Mouse (Mus musculus) embryonic stem cell, embryonic (primary cell): ENCODE measurements around the gene Grik4.

Experiments
- CTCF ChIA-PET, 4 experiments: fragments of 300-600 bp in 2 of 4; fragments of 350-600 bp in 2 of 4; sonication (Branson Sonifier 250); formaldehyde crosslinking; loops; one replicate each; lab custom pipeline; 2022; ENCODE audit warnings: inconsistent platforms in 2 of 4; lab: Charles Lee
- POLR2A ChIA-PET, 4 experiments: fragments of 300-600 bp in 2 of 4; fragments of 350-600 bp in 2 of 4; sonication (Branson Sonifier 250); formaldehyde crosslinking; loops; one replicate each; lab custom pipeline; 2022; ENCODE audit warnings: antibody characterized with exemption in 4 of 4, inconsistent platforms in 1 of 4; lab: Charles Lee

The Grik4 gene

DNA sequence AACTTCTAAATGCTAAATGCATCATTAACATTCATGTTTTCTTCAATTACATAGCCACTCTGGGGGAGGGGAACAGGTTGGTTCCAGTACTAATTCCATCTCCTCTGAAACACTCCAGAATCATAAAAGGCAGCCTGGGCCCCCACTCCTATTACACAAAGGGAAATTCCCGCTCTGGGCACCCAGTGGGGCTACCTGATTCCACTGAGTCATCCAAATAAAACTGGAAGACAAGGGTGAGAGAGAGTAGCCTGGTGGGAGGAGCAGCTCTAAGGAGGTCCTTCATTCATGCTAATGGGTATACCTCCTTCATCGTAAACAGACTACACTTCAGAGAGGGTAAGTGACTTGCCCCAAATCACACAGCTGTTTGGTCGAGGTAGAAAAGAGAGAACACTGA, 85.7 kb downstream of the Grik4 start:
- ChIA-PET POLR2A (interaction anchor here in 3 of 4 experiments (1.1 to 11.1 kb wide), 17 partner anchors 8 to 400 kb away, joined by 3 to 96 read pairs (median 6); partner anchors contain the start of gene Grik4 (in 1 of the 3)), CTCF (interaction anchor here in 2 of 4 experiments (0.6 to 1.9 kb wide), 4 partner anchors 31 to 533 kb away, joined by 3 to 5 read pairs (median 3); partner anchors contain the start of gene Grik4 (in 1 of the 2))

DNA sequence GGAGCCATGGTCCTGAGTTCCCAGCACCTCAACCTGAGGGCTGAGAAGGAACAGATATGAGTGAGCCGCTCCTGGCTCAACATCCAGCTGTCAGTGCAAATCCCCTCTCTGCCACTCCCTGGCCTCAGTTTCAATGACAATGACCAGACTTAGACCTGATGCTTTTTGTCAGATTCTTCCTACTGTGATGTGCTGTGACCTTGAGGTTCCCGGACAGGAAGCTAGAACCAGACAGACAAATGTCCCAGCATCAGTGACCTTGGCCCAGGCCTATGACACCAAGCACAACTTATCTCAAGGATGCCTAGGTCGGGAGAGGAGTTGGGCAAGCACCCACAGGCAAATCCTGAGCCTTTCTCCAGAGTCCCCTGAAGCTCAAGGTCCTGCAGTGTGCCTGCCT, 86.5 kb downstream of the Grik4 start:
- ChIA-PET CTCF (interaction anchor here (0.6 to 1.9 kb wide), 6 partner anchors 9 to 87 kb away, joined by 3 to 5 read pairs (median 5); partner anchors contain the start of gene Grik4 (in 3 of the 4)), POLR2A (interaction anchor here in 3 of 4 experiments (0.8 to 11.1 kb wide), 30 partner anchors 8 to 99 kb away, joined by 3 to 96 read pairs (median 6); partner anchors contain the start of gene Grik4 (in 2 of the 3))

DNA sequence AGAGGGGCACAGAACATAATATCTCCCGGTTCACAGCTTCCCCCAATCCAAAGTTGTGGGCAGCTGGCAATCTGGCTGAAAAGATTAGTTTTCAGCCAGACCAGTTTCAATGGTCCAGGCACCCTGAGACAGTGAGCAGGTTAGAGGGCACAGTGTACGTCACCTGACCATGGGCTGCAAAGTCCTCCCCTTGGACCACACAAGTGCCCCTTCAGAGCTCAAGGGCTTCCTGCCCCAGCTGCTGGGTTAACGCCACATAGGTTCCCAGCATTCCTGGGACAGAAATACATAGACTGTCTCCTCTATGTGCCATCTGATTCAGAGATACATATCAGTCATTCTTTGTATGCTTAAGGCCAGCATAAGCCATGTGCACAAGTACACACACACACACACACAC, 91.2 kb downstream of the Grik4 start:
- ChIA-PET POLR2A (interaction anchor here in 3 of 4 experiments (0.6 to 2.4 kb wide), 6 partner anchors 9 to 637 kb away, joined by 3 to 9 read pairs (median 3); no protein-coding TSS in a partner anchor), CTCF (interaction anchor here in 2 of 4 experiments (0.7 kb wide), 2 partner anchors 46 to 1496 kb away, joined by 3 to 4 read pairs; no protein-coding TSS in a partner anchor)

DNA sequence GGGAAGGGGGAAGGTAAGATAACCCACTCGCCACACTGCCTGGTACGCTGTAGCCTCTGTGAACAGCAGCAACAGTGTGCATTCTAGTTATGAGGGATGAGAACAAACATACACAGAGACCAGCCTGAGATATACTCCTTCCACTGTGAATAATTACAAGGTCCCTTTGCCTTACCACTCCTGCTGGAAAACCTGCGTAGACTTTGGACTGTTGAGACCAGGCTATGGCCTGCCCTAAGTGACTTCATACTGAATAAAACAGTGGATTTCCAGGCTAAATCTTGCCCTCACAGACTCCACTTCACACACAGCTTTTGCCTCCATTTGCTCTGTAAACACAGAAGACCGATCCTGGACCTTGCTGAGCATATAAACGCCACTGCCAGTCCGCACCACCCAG, 94.2 kb downstream of the Grik4 start:
- ChIA-PET CTCF (no interaction called here), POLR2A (interaction anchor here in 1 of 4 experiments (0.6 kb wide), 1 partner anchor 51 kb away, joined by 3 read pairs; no protein-coding TSS in a partner anchor)

DNA sequence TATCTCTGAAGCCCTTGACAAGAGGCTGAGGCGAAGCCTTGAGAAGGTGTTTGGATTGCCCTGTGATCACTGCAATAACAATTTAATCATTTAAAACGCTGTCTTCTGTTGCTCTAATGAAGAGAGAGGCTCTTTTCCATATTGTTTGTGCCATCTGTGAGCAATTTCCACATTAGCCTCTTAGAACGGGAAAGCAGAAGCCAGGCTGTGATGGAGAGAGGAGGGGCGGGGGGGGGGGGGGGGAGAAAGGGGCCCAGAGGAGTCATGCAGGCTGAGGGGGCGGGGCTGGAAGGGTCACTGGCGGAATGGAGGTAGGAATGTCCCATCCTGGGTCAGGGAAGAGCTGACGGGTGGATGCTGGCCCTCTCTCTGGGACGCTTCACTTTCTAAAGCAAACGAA, 96.2 kb downstream of the Grik4 start:
- CTCF ChIA-PET: interaction anchor here in 1 of 4 experiments (0.5 kb wide), 1 partner anchor 891 kb away, joined by 3 read pairs; no protein-coding TSS in a partner anchor

DNA sequence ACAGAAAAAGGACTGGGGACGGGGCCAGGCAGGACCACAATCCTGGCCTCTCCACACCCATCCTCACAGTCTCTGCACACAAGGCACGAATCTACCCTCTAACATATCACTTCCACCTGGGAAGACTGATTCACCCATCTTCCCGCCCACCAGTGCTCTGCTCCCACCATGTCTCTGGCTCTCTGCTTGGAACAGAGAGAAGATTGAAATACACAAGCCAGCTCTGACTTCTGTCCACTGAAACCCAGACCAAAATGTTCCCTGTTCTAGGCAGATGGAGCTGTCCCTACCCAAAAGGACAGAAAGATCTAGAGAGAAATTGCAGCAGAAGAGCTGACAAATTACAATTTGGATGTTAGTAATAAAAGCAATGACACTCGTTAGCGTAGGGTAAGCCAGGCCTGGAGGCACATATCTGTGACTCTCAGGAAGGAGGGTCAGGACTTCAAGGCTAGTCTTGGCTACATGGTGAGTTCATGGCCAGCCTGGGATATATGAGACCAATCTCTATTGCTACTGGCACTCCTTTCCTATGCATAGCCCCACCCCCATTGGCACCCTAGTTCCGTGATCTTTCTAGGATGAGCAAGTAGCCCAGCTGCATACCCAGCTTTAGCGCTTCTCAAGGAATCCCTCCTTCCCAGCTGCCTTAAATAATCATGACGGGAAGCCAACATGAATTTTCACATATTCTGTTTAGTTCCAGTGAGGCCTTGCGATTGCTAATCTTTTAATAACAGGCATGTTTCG, 97.4 kb downstream of the Grik4 start:
- ChIA-PET CTCF (interaction anchor here in 1 of 4 experiments (0.7 kb wide), 1 partner anchor 439 kb away, joined by 3 read pairs; no protein-coding TSS in a partner anchor), POLR2A (interaction anchor here in 2 of 4 experiments (0.6 to 2.0 kb wide), 3 partner anchors 10 to 17 kb away, joined by 3 to 6 read pairs (median 3); no protein-coding TSS in a partner anchor)

More for the DNA sequence above, 96.2 kb downstream of the Grik4 start:
- POLR2A ChIA-PET: interaction anchor here in 1 of 4 experiments (2.0 kb wide), 1 partner anchor 10 kb away, joined by 6 read pairs; no protein-coding TSS in a partner anchor

DNA sequence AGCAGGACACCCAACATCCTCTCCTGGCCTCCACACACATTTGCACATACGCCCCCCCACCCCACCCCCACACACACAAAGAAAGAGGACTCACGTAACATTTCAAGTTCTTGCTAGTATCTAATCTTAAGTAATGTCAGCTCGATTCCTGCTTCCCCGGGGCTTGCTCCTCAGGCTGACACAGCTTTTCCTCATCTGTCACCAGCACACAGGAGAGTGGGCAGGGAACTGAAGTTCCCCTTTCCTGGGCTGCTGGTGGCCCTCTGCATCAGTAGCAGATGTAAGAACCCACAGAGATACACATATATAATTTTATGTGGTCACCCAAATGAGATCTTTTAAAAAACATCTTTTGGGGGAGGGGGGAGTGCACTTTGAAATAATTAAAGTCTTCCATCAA, 98.2 kb downstream of the Grik4 start:
- ChIA-PET POLR2A (interaction anchor here in 2 of 4 experiments (0.6 to 2.0 kb wide), 4 partner anchors 10 to 18 kb away, joined by 3 to 6 read pairs (median 4); no protein-coding TSS in a partner anchor), CTCF (interaction anchor here in 1 of 4 experiments (0.6 kb wide), 1 partner anchor 10 kb away, joined by 12 read pairs; no protein-coding TSS in a partner anchor)

DNA sequence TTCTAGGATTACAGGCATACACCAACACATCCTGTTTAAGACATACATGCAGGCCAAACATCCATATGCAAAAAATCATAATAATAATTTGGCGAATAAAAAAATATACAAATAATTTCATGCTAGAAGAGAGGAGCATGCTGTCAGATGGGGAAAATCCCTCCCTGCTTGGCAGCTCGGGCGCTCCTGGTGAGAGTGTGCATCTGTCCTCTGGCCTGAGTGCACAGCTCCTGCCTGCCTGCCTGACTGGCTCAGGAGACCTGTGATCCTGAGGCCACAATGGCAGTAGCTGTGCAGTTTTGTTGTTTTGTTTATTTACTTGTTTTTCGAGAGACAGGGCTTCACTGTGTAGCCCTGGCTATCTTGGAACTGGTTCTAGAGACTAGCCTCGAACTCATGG, 100.0 kb downstream of the Grik4 start:
- POLR2A ChIA-PET: interaction anchor here in 2 of 4 experiments (0.7 to 1.4 kb wide), 4 partner anchors 13 to 60 kb away, joined by 3 to 5 read pairs (median 3); no protein-coding TSS in a partner anchor
- CTCF ChIA-PET: no interaction called here

DNA sequence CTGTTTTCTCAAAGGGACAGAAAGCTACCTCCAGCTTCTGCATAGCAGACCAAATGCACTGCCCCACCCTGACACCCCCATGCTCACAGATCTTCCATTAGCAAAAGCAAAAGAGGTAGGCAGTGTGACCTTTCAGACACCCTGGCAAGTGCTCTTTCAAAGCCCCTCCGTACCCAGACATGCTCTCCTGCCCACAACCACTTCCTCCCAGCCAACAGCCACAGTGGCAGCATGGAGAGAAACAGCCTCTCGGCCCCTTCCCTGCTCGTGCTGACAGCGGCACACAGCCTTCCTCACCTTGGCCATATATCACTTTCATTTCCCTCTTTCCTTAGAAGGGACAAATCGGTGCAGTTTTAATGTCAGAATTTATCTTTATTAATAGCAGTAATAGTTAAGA, 106.0 kb downstream of the Grik4 start:
- ChIA-PET POLR2A (interaction anchor here in 2 of 4 experiments (0.5 to 1.6 kb wide), 5 partner anchors 19 to 636 kb away, joined by 3 to 8 read pairs (median 3); no protein-coding TSS in a partner anchor), CTCF (interaction anchor here in 1 of 4 experiments (0.7 kb wide), 1 partner anchor 840 kb away, joined by 4 read pairs; no protein-coding TSS in a partner anchor)

DNA sequence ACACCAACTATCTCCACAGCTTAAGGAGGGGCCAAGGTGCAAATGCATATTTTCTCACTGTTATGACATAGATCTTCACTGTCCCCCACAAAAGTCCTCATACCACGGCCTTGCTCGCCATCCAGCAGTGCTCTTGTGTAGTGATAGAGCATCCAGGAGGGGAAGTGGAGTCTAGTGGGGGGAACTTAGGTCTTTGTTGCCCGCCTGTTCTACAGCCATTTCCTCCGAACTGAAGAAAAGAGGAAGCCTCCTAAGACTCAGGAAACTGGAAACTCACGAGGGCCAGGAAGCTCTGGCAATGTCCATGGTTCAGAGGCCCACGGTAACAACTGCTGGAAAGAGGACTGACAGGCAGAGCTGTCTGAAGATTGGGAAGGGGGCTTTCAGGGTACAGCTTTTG, 106.8 kb downstream of the Grik4 start:
- POLR2A ChIA-PET: interaction anchor here in 1 of 4 experiments (1.4 kb wide), 1 partner anchor 20 kb away, joined by 3 read pairs; no protein-coding TSS in a partner anchor
- CTCF ChIA-PET: no interaction called here

DNA sequence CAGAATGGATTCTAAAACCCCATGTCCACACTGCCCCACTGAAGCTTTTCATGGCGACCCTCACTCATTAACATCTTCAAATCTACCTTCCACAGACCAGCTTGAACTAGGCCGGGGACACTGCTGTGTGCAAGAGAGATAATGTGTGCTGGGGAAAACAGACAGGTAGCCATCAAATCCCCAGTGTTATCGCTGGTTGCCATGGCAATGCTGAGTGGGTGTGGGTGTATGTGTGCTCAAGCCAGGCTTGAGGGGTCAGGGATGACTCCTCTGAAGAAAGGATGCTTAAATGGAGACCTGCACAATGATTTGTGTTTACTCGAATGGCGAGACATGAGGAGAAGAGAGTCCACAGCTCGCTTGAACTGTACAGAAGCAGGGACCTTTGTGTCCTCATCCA, 112.7 kb downstream of the Grik4 start:
- CTCF ChIA-PET: no interaction called here
- POLR2A ChIA-PET: no interaction called here

DNA sequence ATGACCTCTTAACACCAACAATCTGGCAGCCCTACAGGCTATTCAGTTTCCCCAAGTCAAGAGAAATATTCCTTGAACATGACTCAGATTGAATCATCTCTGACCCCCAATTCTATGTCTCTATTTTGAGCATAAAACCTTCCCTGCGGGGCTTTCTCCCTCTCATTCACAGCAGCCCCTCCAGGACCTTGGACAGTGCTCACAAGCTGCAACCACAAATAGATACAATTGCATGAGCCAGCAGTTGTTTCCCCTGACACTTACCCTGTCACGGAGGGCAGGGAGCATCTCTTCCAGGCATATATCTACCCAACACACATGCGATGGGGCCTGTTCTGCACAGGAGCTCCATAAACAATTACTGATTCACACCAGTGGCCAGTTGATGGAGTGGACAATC, 125.0 kb downstream of the Grik4 start:
- ChIA-PET CTCF (no interaction called here), POLR2A (interaction anchor here in 1 of 4 experiments (0.6 kb wide), 1 partner anchor 12 kb away, joined by 5 read pairs; no protein-coding TSS in a partner anchor)

DNA sequence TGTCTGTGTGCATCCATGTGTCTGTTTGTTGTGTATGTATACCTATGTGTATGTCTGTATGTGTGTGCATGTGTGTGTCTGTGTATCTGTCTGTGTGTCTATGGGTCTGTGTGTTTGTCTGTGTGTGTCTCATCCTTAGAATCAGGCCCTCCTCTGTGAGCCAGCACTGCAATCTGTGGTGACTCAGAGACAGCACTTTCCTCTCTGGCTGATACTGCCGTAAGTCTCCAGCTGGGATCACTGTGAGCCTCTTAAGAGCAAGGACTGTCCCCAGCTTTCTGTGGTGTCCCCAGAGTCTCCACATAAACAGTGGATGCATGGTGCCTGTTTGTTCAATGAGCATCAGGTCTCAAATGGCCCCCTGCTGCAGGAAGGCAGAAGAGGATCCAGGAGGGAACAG, 127.5 kb downstream of the Grik4 start:
- CTCF ChIA-PET: no interaction called here
- POLR2A ChIA-PET: no interaction called here

DNA sequence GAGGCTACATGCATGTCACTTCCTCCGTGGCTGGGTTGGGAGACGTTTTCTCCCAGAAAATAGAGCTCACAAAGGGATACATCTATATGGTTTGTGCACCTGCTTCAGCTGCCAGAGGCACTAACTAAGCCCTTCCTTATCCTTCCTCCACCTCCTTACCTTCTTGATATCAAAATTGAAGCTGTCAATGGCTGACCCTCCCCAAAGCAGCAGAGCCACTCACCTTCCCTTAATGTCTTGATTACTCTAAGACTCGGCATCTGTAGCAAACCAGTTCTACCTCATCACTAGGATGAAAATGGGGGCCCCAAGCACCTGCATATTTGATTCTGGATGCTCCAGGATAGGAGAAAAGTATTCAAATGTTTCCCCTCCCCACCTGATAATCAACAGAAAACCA, 135.1 kb downstream of the Grik4 start:
- CTCF ChIA-PET: interaction anchor here (0.6 to 1.4 kb wide), 6 partner anchors 16 to 744 kb away, joined by 3 to 6 read pairs (median 3); partner anchors contain the start of gene Grik4 (in 2 of the 4)
- POLR2A ChIA-PET: interaction anchor here in 1 of 4 experiments (1.0 kb wide), 2 partner anchors 11 to 50 kb away, joined by 3 read pairs; no protein-coding TSS in a partner anchor

DNA sequence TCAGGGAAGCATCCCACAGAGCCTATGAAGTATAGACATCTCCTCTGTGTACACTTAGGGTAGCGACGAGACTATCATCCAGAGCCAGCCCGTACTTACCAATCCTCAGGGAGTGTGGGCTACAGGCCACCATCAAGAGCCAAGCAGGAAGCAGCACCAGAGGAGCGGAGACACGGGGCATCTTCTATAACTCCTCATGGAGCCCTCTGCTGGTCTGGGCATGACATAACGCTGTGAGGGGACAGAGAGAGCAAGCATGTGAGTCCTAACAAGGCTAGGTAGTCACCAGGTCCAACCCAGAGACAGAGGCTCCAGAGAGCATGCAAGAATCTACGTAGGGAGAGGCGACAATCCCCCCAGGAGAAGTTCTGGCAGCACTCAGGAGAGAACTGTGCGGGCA, 135.9 kb downstream of the Grik4 start:
- ChIA-PET POLR2A (interaction anchor here in 1 of 4 experiments (1.0 kb wide), 2 partner anchors 10 to 50 kb away, joined by 3 read pairs; no protein-coding TSS in a partner anchor), CTCF (interaction anchor here in 3 of 4 experiments (0.6 to 1.4 kb wide), 3 partner anchors 136 to 743 kb away, joined by 3 to 6 read pairs (median 4); partner anchors contain the start of gene Grik4 (in 2 of the 3))

DNA sequence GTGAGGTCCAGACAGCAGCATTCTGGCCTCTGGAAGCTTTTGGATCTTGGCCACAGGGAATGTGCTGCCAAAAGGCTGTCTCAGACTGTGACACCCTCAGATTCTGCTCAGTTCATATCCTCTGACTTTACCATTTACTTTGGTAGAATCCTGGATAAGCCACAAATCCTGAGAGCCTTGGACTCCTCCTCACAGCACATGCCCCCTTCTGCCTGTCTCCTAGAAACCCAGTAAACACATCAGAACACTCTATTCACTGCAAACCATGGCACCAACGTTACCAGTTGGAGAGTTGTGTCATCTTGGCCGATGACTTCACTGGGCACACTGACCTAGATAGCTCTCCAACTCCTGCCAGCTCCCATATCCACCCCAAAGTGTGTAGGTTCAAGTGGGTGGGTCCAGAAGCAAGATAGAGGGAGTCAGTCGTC, 141.2 kb downstream of the Grik4 start:
- POLR2A ChIA-PET: interaction anchor here in 1 of 4 experiments (1.4 kb wide), 1 partner anchor 75 kb away, joined by 4 read pairs; no protein-coding TSS in a partner anchor
- CTCF ChIA-PET: no interaction called here

DNA sequence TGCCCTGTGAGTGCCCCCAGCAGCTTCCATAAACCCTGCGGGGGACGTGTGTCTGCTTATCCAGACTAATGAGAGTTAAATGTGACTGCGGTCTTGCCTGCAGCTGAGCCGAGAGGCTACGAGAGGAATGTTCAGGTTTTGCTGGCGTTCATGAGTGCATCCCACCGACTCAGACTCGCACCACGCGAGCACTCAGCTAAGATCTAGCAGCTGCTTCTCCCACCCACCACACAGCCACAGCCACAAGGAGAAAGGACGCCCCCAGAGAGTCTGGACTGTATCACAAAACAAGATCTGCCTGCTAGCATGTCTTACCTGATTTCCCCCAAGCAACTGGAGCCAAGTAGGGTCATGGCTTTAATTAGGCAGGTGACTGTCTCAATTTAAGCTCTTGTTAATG, 142.4 kb downstream of the Grik4 start:
- POLR2A ChIA-PET: no interaction called here
- CTCF ChIA-PET: no interaction called here

DNA sequence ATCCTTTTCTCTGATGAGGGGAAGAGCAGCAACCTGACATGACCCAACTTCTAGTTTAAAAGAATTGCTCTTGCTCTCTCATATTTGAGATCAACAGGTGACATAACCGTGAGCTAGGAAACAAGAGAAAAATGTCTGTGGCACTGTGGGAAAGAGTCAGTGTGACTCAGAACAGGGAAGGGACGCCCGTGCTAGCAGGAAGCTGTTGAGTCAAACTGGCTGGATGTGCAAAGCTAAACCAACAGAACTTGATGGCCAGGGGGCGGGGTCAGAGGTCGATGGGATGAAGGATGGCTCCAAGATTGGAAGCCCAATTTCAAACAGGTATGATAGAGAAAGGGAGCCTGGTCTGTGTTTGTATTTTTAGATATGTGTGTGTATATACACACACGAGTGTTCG, 144.2 kb downstream of the Grik4 start:
- ChIA-PET POLR2A (interaction anchor here in 1 of 4 experiments (1.2 kb wide), 1 partner anchor 23 kb away, joined by 3 read pairs; no protein-coding TSS in a partner anchor), CTCF (interaction anchor here in 1 of 4 experiments (1.6 kb wide), 1 partner anchor 12 kb away, joined by 5 read pairs; no protein-coding TSS in a partner anchor)
